Comparison of ENCODE assay signal across 8 mouse cellular contexts in genomic region chr2:75705162-75705752, GRCm38 (mm10). TPM values are rescaled to one million over a fixed set of nuclear protein-coding genes. Genes with fewer than 3 reads are reported as not detected.
DNase-seq lines count a peak whose midpoint lies in the region; ATAC-seq and TF ChIP-seq lines count a peak whose summit lies in the region.

No protein-coding gene starts in this region.

- H3K9me3 ChIP-seq in ES-E14 (ENCODE audit: control insufficient read depth, insufficient read depth, low read depth, low read length), result no peaks in the 10 kb centered on the region
- peaks cover 4% of the 10 kb centered on the region; the same call in 1 of the 2 replicates for H3K9me3 ChIP-seq in forebrain, embryonic 16.5 days (ENCODE audit: control insufficient read depth, low read length)
- H3K9me3 ChIP-seq in megakaryocyte, embryonic 14.5 days, result peaks cover 11% of the 10 kb centered on the region

- H3K9ac ChIP-seq in ES-E14 (ENCODE audit: insufficient read depth, low read depth, low read length, poor library complexity, severe bottlenecking), result peak overlapping the region; percentile 84
- H3K9ac ChIP-seq in forebrain, embryonic 16.5 days (replicated peaks; ENCODE audit: low read depth, low read length), result peak overlapping the region; percentile 57

- 29% methylated on average over 19 of the region's 19 CpGs for WGBS in forebrain, embryonic 16.5 days

- H3K4me3 ChIP-seq in ES-E14 (ENCODE audit: insufficient read depth in 1 of 2, low read depth in 1 of 2, low read length in 2 of 2, poor library complexity in 1 of 2, severe bottlenecking in 1 of 2), result peak overlapping the region; percentile 63 to 91
- peak overlapping the region; percentile 57 for H3K4me3 ChIP-seq in forebrain, embryonic 16.5 days (replicated peaks; ENCODE audit: low read length)
- H3K4me3 ChIP-seq in megakaryocyte, embryonic 14.5 days (replicated peaks), result peak overlapping the region; percentile 98

- H3K4me2 ChIP-seq in forebrain, embryonic 16.5 days (ENCODE audit: low read length), result peak overlapping the region; percentile 74

- DNase-seq in frontal cortex, postnatal 10 days (ENCODE audit: low spot score in 2 of 2), result peak; percentile 22 to 24
- DNase-seq in frontal cortex, postnatal 36 days (ENCODE audit: low spot score in 2 of 2), result no peak
- DNase-seq in ES-E14 (ENCODE audit: low read depth, low spot score), result no peak
- peak; percentile 72 for DNase-seq in kidney, postnatal 14 days
- no peak for DNase-seq in adipocyte (ENCODE audit: low spot score)
- no peak for DNase-seq in left cerebral cortex, adult 9 months (ENCODE audit: low spot score in 2 of 2)

- ATAC-seq in forebrain, embryonic 16.5 days, result peak; percentile 3; the same call in 1 of the 2 replicates

- 0 out of 2 replicates have a peak, but pooled peaks cover 2% of the 10 kb centered on the region for H3K27me3 ChIP-seq in forebrain, embryonic 16.5 days (replicated peaks; ENCODE audit: control insufficient read depth, insufficient read depth, low read length)
- H3K27me3 ChIP-seq in megakaryocyte, embryonic 14.5 days (replicated peaks), result no peaks in the 10 kb centered on the region

- H3K36me3 ChIP-seq in ES-E14 (ENCODE audit: control insufficient read depth, insufficient read depth, low read length, poor library complexity, severe bottlenecking), result no peaks in the 10 kb centered on the region
- H3K36me3 ChIP-seq in forebrain, embryonic 16.5 days (ENCODE audit: control insufficient read depth, insufficient read depth), result no peaks in the 10 kb centered on the region
- peaks cover 45% of the 10 kb centered on the region for H3K36me3 ChIP-seq in megakaryocyte, embryonic 14.5 days (replicated peaks; ENCODE audit: low read length)

- in situ Hi-C loops in ES-E14 (cut with MboI; ENCODE audit: low sequenced_read_pairs in 2 of 2, unreplicated experiment in 2 of 2), result no loop called here

- peaks cover 13 to 17% of the 10 kb centered on the region in 2 experiments for H3K4me1 ChIP-seq in ES-E14 (ENCODE audit: control insufficient read depth in 2 of 2, insufficient read depth in 2 of 2, low read length in 2 of 2, poor library complexity in 1 of 2)
- H3K4me1 ChIP-seq in forebrain, embryonic 16.5 days (replicated peaks; ENCODE audit: control insufficient read depth, insufficient read depth, low read length), result peaks cover 18% of the 10 kb centered on the region
- H3K4me1 ChIP-seq in megakaryocyte, embryonic 14.5 days, result peaks cover 55% of the 10 kb centered on the region

- peak overlapping the region; percentile 76 for H3K27ac ChIP-seq in ES-E14 (ENCODE audit: insufficient read depth, low read depth, low read length, poor library complexity, severe bottlenecking)
- no peak overlapping the region; the same call in 1 of the 2 replicates for H3K27ac ChIP-seq in forebrain, embryonic 16.5 days (ENCODE audit: low read length)

TF ChIP-seq in ES-E14, 5 proteins besides CTCF, POLR2A, EP300 and RAD21:
- no peak for TF ChIP-seq HCFC1 (IDR thresholded peaks at IDR 0.05; ENCODE audit: borderline replicate concordance, insufficient read depth, low read length)
- TF ChIP-seq ZNF384 (IDR thresholded peaks at IDR 0.05; ENCODE audit: low read depth, low read length), result no peak
- TF ChIP-seq MAFK (IDR thresholded peaks at IDR 0.05; ENCODE audit: insufficient read depth, low read depth, low read length), result no peak
- no peak for TF ChIP-seq CHD2 (IDR thresholded peaks at IDR 0.05; ENCODE audit: low read depth, low read length)
- TF ChIP-seq ZC3H11A (IDR thresholded peaks at IDR 0.05; ENCODE audit: borderline replicate concordance, low read depth, low read length), result no peak

RNA-seq across cellular contexts. Expression of gene Nfe2l2, which starts 0.8 kb away (rescaled TPM):
- total RNA-seq in ES-E14 (2012; rRNA removed), result 19.8 and 28.4 TPM in 2 replicates
- 12.7 and 16.1 TPM in 2 replicates for polyA plus RNA-seq in forebrain, embryonic 16.5 days (2015; fragmentation: Nextera tagmentation; extraction: Ambion mirVana)
- 11.9 and 34.2 TPM in 2 replicates for polyA plus RNA-seq in megakaryocyte, embryonic 14.5 days (2012; ENCODE audit: insufficient read depth, low replicate concordance)

RNA-seq across cellular contexts. Expression of gene Hnrnpa3, which starts 46.2 kb away (rescaled TPM):
- 101 and 166 TPM in 2 replicates for total RNA-seq in ES-E14 (2012; rRNA removed)
- 266 TPM in 2 replicates for polyA plus RNA-seq in forebrain, embryonic 16.5 days (2015; fragmentation: Nextera tagmentation; extraction: Ambion mirVana)
- polyA plus RNA-seq in megakaryocyte, embryonic 14.5 days (2012; ENCODE audit: insufficient read depth, low replicate concordance), result 28.2 and 136 TPM in 2 replicates

Comparison
In these comparisons a context has a peak if more than half of its experiments do, and no peak if none do; other contexts are left out.
1. DNase-seq: peak in frontal cortex, postnatal 10 days (2 of 2) and kidney, postnatal 14 days (single experiment); none in frontal cortex, postnatal 36 days (0 of 2), ES-E14 (single experiment), adipocyte (single experiment) and left cerebral cortex, adult 9 months (0 of 2).
2. Peak in every context shown above with its lines, with median percentiles within 50 percentile points of each other: H3K4me3 ChIP-seq.